Mouse (Mus musculus): ENCODE results near the gene Syce1l. TPM values are rescaled to one million over a fixed set of nuclear protein-coding genes. Genes with fewer than 3 reads are reported as not detected.

Syce1l gene
- not detected for total RNA-seq (2021)
- long read RNA-seq, experiment 1: 0 reads
- long read RNA-seq, experiment 2: 0 reads

GRCm38 (mm10) chr8:113642926-113643325 is at the start of gene Syce1l:
Gene Syce1l (plus strand): TSS chr8:113643213.
- no peak for DNase-seq (ENCODE audit: low spot score in 2 of 2)

DNA sequence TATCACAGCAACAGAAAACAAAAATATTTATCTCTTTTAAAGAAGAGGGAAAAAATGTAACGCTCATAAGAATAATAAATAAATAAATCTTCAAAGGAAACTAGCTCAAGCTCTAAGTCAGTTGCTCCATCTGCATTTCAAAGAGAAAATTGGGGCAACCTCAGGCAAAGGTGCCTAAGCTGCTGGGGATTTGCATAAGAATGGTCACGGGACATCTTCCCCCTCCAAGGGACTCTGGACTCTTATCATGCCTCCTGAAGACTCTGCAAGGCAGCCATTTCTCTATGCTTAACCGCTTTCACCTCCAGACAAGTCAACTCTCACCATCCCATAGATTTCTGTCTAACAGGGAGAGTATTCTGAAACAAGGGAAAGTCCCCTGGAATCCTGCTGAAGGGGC is 44.6 kb upstream of the Syce1l start:
- DNase-seq (ENCODE audit: low spot score in 2 of 2): no peak

GRCm38 (mm10) chr8:113632634-113633033 is 10.4 kb upstream of the Syce1l start:
- DNase-seq (ENCODE audit: low spot score in 2 of 2): no peak

DNA sequence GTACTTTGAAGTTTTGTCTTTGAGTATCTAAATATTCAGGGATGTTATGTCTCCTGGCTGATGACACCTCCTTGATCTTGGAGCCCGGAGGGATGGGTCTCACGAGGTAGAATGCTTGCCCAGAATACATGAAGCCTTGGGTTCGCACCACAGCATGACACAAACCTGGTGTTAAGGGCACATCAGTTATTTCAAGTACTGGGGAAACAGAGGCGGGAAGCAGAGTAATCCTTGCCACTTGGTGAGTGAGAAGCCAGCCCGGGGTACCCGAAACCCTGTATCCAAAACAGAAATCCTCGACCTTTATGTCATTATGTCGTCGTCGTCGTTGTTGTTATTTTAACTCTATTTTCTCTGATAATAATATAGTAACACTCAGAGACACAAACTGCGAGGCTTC is 8.9 kb upstream of the Syce1l start:
- no peak for DNase-seq (ENCODE audit: low spot score in 2 of 2)

- peak; percentile 88 to 95 for DNase-seq (ENCODE audit: low spot score in 2 of 2)
Measured at GRCm38 (mm10) chr8:113634670-113635591, 8.1 kb upstream of the Syce1l start, which contains the start of gene Mon1b. Gene Mon1b (plus strand): TSS chr8:113635587.

GRCm38 (mm10) chr8:113635592-113636279 is 7.3 kb upstream of the Syce1l start:
- DNase-seq (ENCODE audit: low spot score in 2 of 2): peak in 1 of 2 experiments; percentile 90

- no peak for DNase-seq (ENCODE audit: low spot score in 2 of 2)
Measured at GRCm38 (mm10) chr8:113636280-113636628, 6.8 kb upstream of the Syce1l start.

DNA sequence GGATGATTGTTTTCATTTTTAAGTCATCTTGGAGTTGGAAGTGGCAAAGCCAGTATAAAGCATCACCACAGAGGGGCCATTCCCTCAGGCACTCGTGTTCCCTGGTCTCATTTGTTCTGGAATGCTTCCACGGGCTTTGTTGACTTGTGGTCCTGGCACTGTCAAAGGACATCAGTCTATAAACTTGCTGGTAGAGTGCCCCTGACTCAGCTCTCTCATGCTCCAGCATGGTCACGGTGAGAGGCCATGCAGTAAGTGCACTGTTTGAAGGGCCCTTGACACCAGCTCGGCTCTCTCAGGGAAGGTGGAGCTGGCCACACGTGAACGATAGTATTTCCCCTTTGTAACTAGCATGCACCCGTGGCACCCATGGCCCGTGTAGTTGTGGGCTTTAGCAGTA is 2.7 kb upstream of the Syce1l start:
- no peak for DNase-seq (ENCODE audit: low spot score in 2 of 2)

DNA sequence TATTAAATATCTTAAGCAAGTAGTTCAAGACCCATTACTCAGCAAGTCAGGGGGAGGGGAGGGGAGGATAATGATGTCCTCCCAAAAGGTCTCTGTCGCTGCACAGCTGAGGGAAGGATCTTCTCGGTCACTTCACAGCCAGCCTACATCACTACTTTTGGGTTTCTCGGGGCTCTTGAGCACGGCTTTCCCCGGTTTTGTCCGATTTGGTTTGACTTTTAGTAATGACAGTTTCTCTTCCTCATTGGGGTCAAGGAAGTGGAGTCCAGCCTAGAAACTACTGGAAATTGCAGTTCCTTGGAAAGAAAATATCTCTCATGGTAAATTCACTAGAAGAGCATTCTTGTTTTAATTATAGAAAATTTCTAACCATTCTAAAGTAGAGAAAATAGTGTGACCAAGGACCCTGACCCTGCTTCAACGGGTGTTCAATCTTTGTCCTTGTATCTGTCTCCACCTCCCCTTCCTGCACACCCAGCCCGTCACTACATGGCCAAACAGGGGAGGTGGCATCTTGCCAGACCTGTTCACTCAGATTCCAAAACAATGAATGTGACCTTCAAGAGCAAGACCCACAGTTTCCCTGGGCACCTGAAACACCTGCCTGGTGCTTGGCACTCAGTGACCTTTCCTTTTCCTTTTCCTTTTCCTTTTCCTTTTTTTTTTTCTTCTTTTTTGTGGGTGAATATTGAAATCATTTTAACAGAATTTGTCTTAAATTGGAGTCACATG is 632 bp downstream of the Syce1l start:
- DNase-seq (ENCODE audit: low spot score in 2 of 2): no peak

GRCm38 (mm10) chr8:113645220-113645619 is 2.2 kb downstream of the Syce1l start:
- no peak for DNase-seq (ENCODE audit: low spot score in 2 of 2)

DNA sequence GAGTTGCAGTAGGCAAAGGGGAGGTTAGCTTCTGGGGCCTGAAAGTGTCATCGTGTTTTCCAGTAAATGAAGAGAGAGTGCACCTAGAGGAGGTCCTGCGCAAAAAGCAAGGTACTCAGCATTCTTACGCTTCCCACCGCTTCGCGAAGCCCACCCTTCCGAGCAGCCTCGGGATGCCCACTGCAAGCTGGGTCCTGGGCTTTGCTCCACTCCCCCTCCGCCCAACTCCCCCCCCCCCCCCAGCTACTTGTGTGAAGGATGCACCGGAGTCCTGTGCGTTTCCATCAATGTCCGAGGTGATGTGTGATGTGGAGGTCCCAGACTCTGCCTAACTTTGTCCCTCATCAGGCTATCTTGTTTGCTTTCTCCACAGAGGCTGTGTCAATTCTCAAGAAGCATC is 9.4 kb downstream of the Syce1l start:
- DNase-seq (ENCODE audit: low spot score in 2 of 2): no peak

DNA sequence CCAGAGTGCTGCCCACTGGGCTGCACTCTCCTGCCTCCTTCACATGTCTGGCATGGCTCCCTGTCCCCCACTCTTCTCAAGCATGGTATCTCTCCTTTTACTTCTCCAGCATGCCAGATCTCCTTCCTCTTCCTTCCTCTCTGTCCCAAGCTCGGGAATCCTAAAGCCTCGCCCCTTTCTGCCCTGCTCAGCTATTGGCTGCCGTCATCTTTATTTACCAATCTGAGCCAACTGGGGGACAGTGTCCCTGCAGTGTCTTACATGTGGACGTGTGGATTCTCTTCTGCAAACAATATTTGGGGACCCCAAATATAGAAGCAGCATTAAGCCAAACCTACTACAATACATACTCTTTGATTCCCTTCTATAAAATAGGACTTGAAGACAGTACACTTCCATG is 10.1 kb downstream of the Syce1l start:
- DNase-seq (ENCODE audit: low spot score in 2 of 2): no peak

GRCm38 (mm10) chr8:113656154-113656553 is 13.1 kb downstream of the Syce1l start:
- no peak for DNase-seq (ENCODE audit: low spot score in 2 of 2)

DNA sequence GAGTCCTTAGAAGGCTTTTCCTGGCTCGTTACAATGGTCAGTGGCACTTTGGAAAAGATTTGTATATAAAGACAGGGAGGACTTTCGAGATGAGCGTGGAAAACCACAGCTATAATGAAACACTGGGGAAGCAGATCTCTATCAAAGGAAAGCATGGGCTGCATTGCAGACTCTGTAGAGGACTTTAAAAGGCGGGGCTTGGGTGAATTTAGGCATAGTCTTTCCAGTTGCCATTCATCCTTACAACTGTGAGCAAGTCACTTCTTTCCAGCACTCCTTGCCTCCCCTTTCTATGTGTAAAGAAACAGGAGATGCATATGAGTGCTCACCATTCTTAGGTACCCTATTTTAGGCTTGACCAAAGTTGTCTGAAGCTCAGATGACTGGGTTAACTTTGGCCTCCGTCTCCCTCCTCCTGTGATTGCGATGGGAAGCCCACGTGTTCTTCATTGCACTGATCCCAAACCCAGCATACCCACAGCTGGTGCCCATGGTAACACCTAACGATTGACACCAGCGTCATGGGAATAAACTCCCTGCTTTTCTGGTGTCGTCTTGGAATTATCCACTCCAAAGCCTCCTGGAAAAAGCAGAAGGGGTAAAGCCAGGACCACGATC is 13.8 kb downstream of the Syce1l start:
- DNase-seq (ENCODE audit: low spot score in 2 of 2): no peak

- no peak for DNase-seq (ENCODE audit: low spot score in 2 of 2)
Measured at GRCm38 (mm10) chr8:113660128-113660527, 17.1 kb downstream of the Syce1l start.

DNA sequence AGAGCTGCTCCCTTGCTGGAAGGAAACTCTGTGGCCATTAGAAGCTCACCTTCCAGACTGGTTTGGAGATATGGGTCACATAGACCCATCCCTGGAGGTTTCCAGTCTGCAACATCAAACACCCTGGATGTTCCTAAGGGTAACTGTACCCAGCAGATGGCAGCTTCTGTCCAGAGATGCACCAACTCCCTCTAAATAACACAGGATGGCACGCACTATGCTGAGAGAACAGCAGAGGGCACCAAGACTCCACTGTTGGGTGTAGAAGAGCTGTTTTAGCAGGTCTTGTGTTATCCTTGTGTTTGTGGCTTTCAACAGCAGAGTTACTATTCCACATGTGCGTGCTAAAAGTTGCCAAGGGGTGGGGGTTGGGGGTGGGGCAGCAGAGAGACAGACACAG is 21.5 kb downstream of the Syce1l start:
- peak; percentile 48 to 79 for DNase-seq (ENCODE audit: low spot score in 2 of 2)

GRCm38 (mm10) chr8:113665036-113665435 is 22.0 kb downstream of the Syce1l start:
- no peak for DNase-seq (ENCODE audit: low spot score in 2 of 2)

- DNase-seq (ENCODE audit: low spot score in 2 of 2): no peak
Measured at GRCm38 (mm10) chr8:113665951-113666350, 22.9 kb downstream of the Syce1l start.

GRCm38 (mm10) chr8:113666714-113667432 is 23.9 kb downstream of the Syce1l start:
- DNase-seq (ENCODE audit: low spot score in 2 of 2): no peak

GRCm38 (mm10) chr8:113669924-113670323 is 26.9 kb downstream of the Syce1l start:
- DNase-seq (ENCODE audit: low spot score in 2 of 2): no peak

All from gastrocnemius, postnatal 4 days (tissue).